Mouse (Mus musculus) adipocyte (in vitro differentiated cells): ENCODE results near the gene Tac2.

Experiments used
- DNase-seq: peaks from one replicate; pipeline ENCODE4 v3.0.0-alpha.2; 2016; ENCODE audit warnings: low spot score

Tac2 gene

GRCm38 (mm10) chr10:127724178-127724577 is at the start of gene Tac2:
Tac2 (plus strand) TSS chr10:127724478.
- DNase-seq: no peak

GRCm38 (mm10) chr10:127674794-127675522 is 49.3 kb upstream of the Tac2 start:
- peak; percentile 95 for DNase-seq

- DNase-seq: no peak
Observed at GRCm38 (mm10) chr10:127675859-127676398, 48.3 kb upstream of the Tac2 start.

- peak; percentile 98 for DNase-seq
Observed at GRCm38 (mm10) chr10:127676691-127677548, 47.4 kb upstream of the Tac2 start.

- peak; percentile 87 for DNase-seq
Observed at GRCm38 (mm10) chr10:127677591-127678336, 46.5 kb upstream of the Tac2 start.

DNA sequence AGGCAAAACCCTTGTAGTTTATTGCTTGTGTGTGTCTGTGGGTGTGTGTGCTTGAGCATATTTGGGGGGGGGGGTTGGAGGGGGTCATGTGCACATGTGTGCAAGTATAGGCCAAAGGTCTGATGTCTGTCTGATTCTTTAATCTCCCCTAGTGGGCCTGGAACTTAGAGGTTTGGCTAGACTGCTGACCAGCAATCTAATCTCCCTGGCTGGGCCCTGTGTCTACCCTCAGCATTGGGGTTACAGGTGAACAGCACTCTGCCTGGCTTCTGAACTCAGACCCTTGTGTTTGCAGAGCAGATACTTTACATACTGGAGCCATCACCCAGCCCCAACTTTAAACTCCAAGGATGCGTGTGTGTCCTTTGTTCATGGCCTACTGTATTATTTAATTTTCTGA is 45.1 kb upstream of the Tac2 start:
- DNase-seq: no peak

DNA sequence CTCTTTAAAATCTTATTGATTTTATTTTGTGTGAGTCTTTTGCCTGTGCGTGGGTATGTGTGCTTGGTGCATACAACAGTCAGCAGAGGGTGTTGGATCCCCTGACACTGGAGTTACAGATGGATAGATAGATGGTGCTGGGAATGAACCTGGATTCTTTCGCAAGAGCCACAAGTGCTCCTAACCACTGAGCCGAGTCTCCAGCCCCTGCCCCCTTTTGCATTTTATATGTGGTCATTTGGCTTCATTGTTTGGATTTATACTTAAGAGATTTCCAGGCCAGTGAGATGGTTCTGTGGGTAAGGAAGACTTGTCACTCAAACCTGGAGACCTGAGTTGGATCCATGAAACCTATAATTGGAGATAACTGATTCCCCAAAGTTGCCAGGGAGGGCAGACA is 44.4 kb upstream of the Tac2 start:
- no peak for DNase-seq

- DNase-seq: no peak
Observed at GRCm38 (mm10) chr10:127682886-127683285, 41.4 kb upstream of the Tac2 start.

DNA sequence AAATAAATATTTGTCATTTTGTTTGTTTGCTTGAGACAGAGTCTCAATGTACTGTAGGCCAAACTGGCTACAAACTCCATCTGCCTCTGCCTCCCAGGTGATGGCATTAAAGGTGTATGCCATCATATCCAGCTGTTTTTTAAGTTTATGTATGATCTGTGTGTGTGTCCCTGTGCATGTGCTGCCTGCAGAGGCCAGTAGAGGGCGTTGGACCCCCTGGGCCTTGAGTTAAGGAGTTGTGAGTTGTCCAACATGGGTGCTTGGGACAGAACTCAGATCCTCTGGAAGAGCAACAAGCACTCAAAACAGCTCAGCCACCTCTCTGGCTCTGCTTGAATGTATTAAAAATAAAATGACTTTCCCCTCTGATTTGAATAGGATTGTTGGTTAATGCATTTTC is 33.2 kb upstream of the Tac2 start:
- DNase-seq: no peak

GRCm38 (mm10) chr10:127694636-127695035 is 29.6 kb upstream of the Tac2 start:
- DNase-seq: peak; percentile 53

GRCm38 (mm10) chr10:127695775-127696174 is 28.5 kb upstream of the Tac2 start:
- DNase-seq: no peak

GRCm38 (mm10) chr10:127698966-127699365 is 25.3 kb upstream of the Tac2 start:
- no peak for DNase-seq

DNA sequence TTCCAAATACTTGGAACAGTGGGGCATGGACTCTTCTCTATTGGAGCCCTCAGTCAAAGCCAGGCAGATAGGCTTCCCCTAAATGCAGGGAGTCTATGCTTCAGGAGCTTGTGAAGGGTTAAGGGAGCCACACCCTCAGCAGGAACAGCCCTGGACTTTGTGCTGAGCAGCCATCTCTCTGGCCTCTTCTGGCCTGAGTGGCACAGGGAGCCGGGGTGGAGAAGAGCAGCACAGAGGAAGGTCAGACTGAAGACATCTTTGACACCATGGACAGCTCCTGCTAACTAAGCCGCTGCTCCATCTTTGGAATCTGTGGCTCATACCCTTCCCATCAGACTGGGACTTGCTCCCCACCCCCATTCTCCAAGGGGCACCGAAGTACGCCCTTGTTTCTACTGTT is 21.0 kb upstream of the Tac2 start:
- DNase-seq: peak; percentile 11

- no peak for DNase-seq
Observed at GRCm38 (mm10) chr10:127704293-127704692, 20.0 kb upstream of the Tac2 start.

- no peak for DNase-seq
Observed at GRCm38 (mm10) chr10:127704766-127705220, 19.5 kb upstream of the Tac2 start, which contains the start of gene Myo1a. Myo1a (plus strand) TSS chr10:127705170.

DNA sequence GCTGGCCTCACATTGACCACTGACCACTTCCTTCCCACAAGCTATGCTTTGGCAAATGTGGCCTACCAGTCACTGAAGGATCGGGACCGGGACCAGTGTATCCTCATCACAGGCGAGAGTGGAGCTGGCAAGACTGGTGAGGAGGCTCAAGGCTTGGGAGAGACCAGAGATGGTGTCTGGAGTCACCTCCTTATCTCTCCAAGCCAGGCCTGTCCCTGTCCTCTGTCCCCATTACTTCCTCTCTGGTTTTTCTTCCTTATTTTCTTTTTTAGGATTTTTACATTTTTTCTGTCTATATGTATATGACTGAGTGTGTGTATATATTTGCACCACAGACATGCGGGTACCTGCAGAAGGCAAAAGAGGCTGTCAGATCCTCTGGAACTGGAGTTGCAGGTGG is 18.5 kb upstream of the Tac2 start:
- no peak for DNase-seq

GRCm38 (mm10) chr10:127707721-127708120 is 16.6 kb upstream of the Tac2 start:
- no peak for DNase-seq

GRCm38 (mm10) chr10:127708850-127709370 is 15.4 kb upstream of the Tac2 start:
- no peak for DNase-seq

GRCm38 (mm10) chr10:127710331-127710730 is 13.9 kb upstream of the Tac2 start:
- no peak for DNase-seq

GRCm38 (mm10) chr10:127712736-127713135 is 11.5 kb upstream of the Tac2 start:
- DNase-seq: no peak

GRCm38 (mm10) chr10:127721671-127722418 is 2.4 kb upstream of the Tac2 start:
- DNase-seq: no peak
